Mouse (Mus musculus) G1E (cell line): ENCODE measurements at regions not wholly inside any gene's neighbourhood (a gene's known extent, or its start where the extent isn't known, plus 50 kb on each side); places are given as distances from the start of the nearest gene placed in this dataset.

Experiments used
- CTCF ChIP-seq: IDR thresholded peaks from 2 replicates; pipeline ENCODE4 v1.5.1; 2012; ENCODE audit warnings: low read depth, low read length, inconsistent platforms, mixed read lengths
- POLR2AphosphoS5 ChIP-seq: IDR thresholded peaks from 2 replicates; pipeline ENCODE4 v1.6.1; 2012; ENCODE audit warnings: low read depth, low read length, inconsistent platforms; ENCODE audit not compliant: insufficient replicate concordance
- TAL1 ChIP-seq: conservative IDR thresholded peaks from 2 replicates; pipeline ENCODE4 v1.6.1; 2012; ENCODE audit warnings: low read depth, low read length, inconsistent platforms, mixed read lengths

DNA sequence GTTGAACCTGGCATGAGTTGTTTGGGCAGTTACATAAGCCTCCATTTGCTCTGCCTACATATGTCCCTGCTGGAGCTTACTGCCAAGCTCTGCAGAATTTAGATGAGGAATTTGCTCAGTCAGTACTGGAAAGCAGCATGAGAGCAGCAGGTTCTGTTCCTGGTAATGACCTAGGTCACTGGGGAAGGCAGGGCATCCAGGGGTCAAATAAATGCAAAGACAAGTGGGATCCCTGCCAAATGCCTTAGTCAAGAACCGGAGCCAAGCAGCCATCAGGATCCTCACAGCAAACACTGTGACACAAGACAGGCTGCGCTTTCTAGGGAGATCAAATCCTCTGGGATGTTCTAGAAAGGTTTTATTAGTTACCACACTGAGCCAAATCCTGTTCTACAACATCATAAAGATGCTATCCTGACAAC lies 444.2 kb downstream of the Basp1 start:
- TF ChIP-seq CTCF: no peak
- no peak for TF ChIP-seq TAL1
- TF ChIP-seq POLR2AphosphoS5: no peak
